Mouse (Mus musculus): ENCODE measurements around the gene Lypd6b.

Lypd6b gene

GRCm38 (mm10) chr2:49869782-49870514 lies 82.5 kb downstream of the Lypd6b start:
- DNase-seq (ENCODE audit: low read depth): no peak

- DNase-seq (ENCODE audit: low read depth): no peak
Observed at GRCm38 (mm10) chr2:49871012-49871411, 83.5 kb downstream of the Lypd6b start.

- DNase-seq (ENCODE audit: low read depth): no peak
Observed at GRCm38 (mm10) chr2:49880507-49880906, 93.0 kb downstream of the Lypd6b start.

GRCm38 (mm10) chr2:49881002-49881401 lies 93.5 kb downstream of the Lypd6b start:
- no peak for DNase-seq (ENCODE audit: low read depth)

GRCm38 (mm10) chr2:49882461-49882860 lies 95.0 kb downstream of the Lypd6b start:
- no peak for DNase-seq (ENCODE audit: low read depth)

- DNase-seq (ENCODE audit: low read depth): no peak
Observed at GRCm38 (mm10) chr2:49883990-49884389, 96.5 kb downstream of the Lypd6b start.

- no peak for DNase-seq (ENCODE audit: low read depth)
Observed at GRCm38 (mm10) chr2:49886209-49886608, 98.7 kb downstream of the Lypd6b start.

- no peak for DNase-seq (ENCODE audit: low read depth)
Observed at GRCm38 (mm10) chr2:49888346-49888745, 100.9 kb downstream of the Lypd6b start.

DNA sequence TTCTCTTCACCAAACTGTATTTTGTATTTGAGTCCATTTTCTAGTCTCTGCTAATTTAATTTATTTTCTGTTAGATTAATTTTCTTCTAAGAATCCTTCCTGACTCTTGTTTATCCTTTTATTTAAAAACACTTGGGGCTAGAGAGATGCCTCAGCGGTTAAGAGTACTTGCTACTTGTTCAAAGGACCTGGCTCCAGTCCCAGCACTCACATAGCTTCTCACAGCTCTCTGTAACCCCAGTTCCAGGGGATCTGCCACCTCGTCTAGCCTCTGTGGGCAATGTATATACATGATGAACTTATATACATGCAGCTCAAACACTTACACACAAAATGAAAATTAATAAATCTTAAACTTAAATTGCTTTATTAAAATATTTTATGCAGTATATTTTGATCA lies 103.2 kb downstream of the Lypd6b start:
- DNase-seq (ENCODE audit: low read depth): no peak

- DNase-seq (ENCODE audit: low read depth): no peak
Observed at GRCm38 (mm10) chr2:49909838-49910407, 122.4 kb downstream of the Lypd6b start.

DNA sequence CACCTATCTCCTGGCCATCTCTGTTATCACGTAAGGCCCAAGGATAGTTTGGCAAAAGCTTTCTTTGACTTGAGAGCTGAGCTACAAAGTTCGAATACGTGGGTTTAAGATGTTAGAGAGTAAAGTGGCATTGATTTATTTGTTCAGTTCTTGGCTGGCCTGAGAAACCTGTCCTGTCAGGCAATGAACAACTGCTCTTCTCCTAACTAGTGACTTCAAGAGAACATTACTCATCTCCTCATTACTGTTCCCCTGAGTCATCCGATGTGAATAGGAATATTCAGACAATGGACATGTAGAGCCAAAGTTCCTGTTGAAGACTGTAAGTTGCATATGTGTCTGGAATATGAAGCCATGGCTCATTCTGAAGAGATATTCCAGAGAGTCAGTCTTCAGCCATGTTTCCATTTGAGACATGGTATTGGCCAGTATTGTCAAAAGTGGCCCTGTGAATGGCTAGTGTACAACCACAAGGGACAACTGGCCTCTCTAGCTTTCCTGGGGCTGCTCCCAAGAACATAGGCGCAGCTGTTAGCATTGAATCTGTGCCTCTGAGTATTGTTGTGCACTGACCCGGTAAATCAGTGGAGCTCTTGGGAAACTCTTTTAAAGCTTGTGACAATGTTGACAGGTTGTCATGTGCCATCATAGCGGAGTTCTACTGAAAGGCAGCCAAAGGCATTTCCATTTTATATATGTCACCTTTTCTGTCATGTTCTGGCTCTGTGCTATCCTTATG lies 124.0 kb downstream of the Lypd6b start:
- DNase-seq (ENCODE audit: low read depth): no peak

GRCm38 (mm10) chr2:49912261-49912895 lies 124.9 kb downstream of the Lypd6b start:
- DNase-seq (ENCODE audit: low read depth): no peak

- DNase-seq (ENCODE audit: low read depth): no peak
Observed at GRCm38 (mm10) chr2:49917489-49917888, 130.0 kb downstream of the Lypd6b start.

DNA sequence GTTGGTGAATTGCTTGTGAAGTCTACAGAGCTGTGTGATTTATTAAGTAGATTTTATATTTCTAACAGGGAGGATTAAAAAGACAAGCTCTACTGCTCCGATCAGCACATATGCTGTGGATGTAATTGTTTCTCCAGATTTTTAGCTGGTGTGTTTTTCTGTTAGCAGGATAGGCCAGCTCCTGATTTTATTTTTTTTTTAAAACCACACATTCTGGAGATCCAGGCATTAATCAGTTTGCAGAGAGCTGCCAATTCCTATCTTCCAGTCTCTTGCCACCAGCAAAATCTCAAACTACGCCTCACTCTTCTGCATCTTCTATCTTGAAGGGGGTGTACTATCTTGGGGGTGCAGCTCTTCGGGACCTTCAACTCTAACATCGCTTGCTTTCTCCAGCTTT lies 130.6 kb downstream of the Lypd6b start:
- no peak for DNase-seq (ENCODE audit: low read depth)

DNA sequence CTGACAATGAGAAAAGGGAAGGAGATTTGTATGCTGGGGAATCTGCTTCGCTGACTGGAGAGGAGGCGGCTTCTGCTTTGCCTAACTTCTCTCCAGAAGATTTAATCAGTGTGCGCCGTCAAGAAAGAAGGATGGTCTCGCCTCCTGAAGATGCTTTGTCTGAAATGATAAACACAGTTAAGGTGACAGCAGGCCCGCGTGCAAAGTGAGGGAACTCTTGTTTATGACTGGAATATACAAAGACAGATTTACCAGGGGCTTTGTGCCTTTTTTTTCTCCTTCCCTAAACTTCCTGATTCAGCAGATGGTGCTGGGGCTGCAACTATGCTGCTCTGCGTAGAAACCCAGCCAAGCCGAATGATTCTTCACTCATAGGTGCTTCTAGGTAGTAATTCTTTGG lies 131.2 kb downstream of the Lypd6b start:
- DNase-seq (ENCODE audit: low read depth): no peak

GRCm38 (mm10) chr2:49921948-49922347 lies 134.5 kb downstream of the Lypd6b start:
- DNase-seq (ENCODE audit: low read depth): no peak

- DNase-seq (ENCODE audit: low read depth): no peak
Observed at GRCm38 (mm10) chr2:49922810-49923209, 135.3 kb downstream of the Lypd6b start.

DNA sequence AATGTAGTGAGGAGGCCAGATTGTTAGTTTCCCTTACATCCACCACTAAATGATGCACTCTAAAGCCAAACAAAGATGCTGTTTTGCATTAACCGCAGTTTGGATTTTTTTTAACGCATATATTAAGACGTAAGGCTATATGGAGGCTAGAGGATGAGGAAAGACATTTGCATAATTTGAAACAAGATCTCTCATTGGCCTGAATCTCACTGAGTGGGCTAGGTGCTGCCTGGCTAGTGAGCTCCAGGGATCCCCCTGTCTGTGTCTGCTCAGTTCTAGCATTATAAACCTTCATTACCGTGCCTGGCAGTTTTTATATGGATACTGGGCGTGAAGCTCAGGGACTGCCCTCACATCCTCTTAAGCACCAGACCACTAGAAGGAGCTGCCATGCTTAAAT lies 138.7 kb downstream of the Lypd6b start:
- DNase-seq (ENCODE audit: low read depth): no peak

DNA sequence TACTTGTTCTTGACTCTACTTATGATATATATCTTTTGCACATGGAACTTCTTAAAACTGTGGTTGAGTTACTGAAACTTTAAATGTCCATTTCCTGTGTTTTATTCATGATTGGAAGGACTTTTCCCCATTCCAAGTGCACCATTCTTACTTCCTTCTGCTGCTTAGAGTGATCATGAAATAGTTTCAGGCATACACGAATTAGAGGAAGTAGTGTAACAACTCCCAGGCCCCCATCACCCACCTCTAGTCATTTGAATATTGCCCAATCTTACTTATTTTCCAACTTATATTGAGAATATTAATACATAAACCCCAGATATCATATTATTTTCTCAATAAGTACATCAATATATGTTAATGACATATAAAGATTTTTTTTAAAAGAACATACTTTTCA lies 139.9 kb downstream of the Lypd6b start:
- no peak for DNase-seq (ENCODE audit: low read depth)

DNA sequence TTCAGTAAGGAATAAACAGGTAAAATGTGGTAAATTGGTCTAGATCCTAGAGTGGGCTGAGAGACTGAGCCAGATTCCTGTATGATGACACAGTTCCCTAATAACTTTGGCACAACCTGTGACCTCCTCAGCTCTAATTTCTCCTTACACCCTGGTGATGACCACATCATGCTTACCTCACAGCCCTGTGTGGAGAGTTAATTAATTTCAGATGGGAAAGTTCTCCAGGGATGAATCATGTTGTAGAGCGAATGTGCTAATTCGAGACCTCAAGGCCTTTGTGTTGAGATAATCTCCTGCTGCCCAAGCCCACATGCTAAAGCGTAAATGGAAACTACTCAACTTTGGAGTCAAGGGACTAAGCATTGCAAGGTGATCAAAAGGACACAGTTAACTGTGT lies 142.4 kb downstream of the Lypd6b start:
- DNase-seq (ENCODE audit: low read depth): no peak

- no peak for DNase-seq (ENCODE audit: low read depth)
Observed at GRCm38 (mm10) chr2:49937621-49938020, 150.1 kb downstream of the Lypd6b start.

GRCm38 (mm10) chr2:49938246-49938645 lies 150.8 kb downstream of the Lypd6b start:
- DNase-seq (ENCODE audit: low read depth): no peak

DNA sequence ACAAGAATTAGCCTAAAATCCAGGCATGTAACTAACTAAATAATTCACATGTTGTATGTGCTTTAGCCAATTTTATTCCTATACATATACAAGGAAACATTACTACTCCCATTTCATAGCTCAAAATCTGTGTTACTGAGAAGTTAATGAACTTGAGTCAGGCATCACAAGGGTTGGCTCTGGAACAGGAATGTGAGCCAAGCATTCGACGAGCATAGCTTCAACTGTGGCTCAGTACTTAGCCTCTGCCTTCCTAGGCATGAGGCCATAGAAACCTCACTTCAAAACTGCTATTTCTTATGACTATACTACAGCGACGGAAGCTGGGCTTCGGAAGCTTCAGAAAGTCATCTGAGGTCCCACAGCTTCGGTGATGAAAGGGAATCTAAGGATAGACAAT lies 152.9 kb downstream of the Lypd6b start:
- no peak for DNase-seq (ENCODE audit: low read depth)
